Comparison of ENCODE assay signal across 30 mouse cellular contexts in genomic region chr2:102063906-102064505, GRCm38 (mm10).
DNase-seq lines count a peak whose midpoint lies in the region; ATAC-seq and TF ChIP-seq lines count a peak whose summit lies in the region.
"Had no signal": no experiment of that assay in that cellular context is flagged by ENCODE, and none has a peak within 500 bp of the region (broad histone marks: within the 10 kb centered on the region; RNA-seq: fewer than 3 reads in every experiment).

No protein-coding gene starts in this region.

- 72% methylated on average over 7 of the region's 7 CpGs for WGBS in cerebellum, adult 2 months
- WGBS in kidney, embryonic 14.5 days = 79% methylated on average over 7 of the region's 7 CpGs

- no peak for DNase-seq in cerebellum, adult 2 months
- no peak for DNase-seq in cerebellum, postnatal 10 days
- DNase-seq in B cell, adult 2 months = peak; percentile 31 to 33
- DNase-seq in kidney, postnatal 36 days = peak; percentile 30 to 55
- no peak for DNase-seq in lung, postnatal 36 days
- DNase-seq: adrenal gland, postnatal 14 days; cerebellum, adult 11 months; cerebellum, postnatal 14 days; forebrain, postnatal 0 days; gastrocnemius, postnatal 10 days; heart, postnatal 10 days; liver, postnatal 0 days; thymus, adult 18-20 months; thymus, postnatal 36 days had no signal

- H3K4me3 ChIP-seq in cerebellum, adult 2 months (replicated peaks; ENCODE audit: insufficient read depth, low read depth, low read length) = no peak overlapping the region
- no peak overlapping the region for H3K4me3 ChIP-seq in kidney, embryonic 14.5 days (ENCODE audit: low read length)
- H3K4me3 ChIP-seq: embryonic facial prominence, embryonic 10.5 days; embryonic facial prominence, embryonic 15.5 days; forebrain, embryonic 12.5 days; heart, embryonic 13.5 days; layer of hippocampus, adult 2 months; limb, embryonic 13.5 days; liver, embryonic 12.5 days; midbrain, embryonic 15.5 days; neural tube, embryonic 12.5 days had no signal

- H3K27ac ChIP-seq in cerebellum, adult 2 months (ENCODE audit: insufficient read depth, low read length) = peak overlapping the region; percentile 76
- no peak overlapping the region for H3K27ac ChIP-seq in kidney, embryonic 14.5 days (ENCODE audit: low read depth, low read length)
- H3K27ac ChIP-seq: embryonic facial prominence, embryonic 10.5 days; embryonic facial prominence, embryonic 15.5 days; forebrain, embryonic 12.5 days; hindbrain, embryonic 14.5 days; layer of hippocampus, adult 2 months; limb, embryonic 13.5 days; liver, embryonic 12.5 days; macrophage; midbrain, embryonic 15.5 days; neural tube, embryonic 12.5 days had no signal

- TF ChIP-seq POLR2A in cerebellum, adult 2 months (IDR thresholded peaks at IDR 0.05; ENCODE audit: borderline replicate concordance, insufficient read depth, low read length) = no peak

- TF ChIP-seq CTCF in cerebellum, adult 2 months (IDR thresholded peaks at IDR 0.05; ENCODE audit: borderline replicate concordance, insufficient read depth, low read depth, low read length) = no peak

- no peak overlapping the region for H3K9ac ChIP-seq in kidney, embryonic 14.5 days (ENCODE audit: low read depth, low read length)
- H3K9ac ChIP-seq: embryonic facial prominence, embryonic 15.5 days; forebrain, embryonic 12.5 days; forebrain, postnatal 0 days; heart, embryonic 13.5 days; hindbrain, embryonic 14.5 days; limb, embryonic 13.5 days; liver, embryonic 12.5 days; liver, postnatal 0 days; midbrain, embryonic 15.5 days; neural tube, embryonic 12.5 days had no signal

- ATAC-seq in kidney, embryonic 14.5 days (ENCODE audit: low FRiP score, low TSS enrichment) = 0 out of 2 replicates have a peak, but pooled peaks have one; percentile 49
- ATAC-seq in activated CD4-positive, CD25-positive, alpha-beta regulatory T cell, adult 4 months = no peak
- ATAC-seq: forebrain, postnatal 0 days; intestine, postnatal 0 days; liver, embryonic 12.5 days; liver, postnatal 0 days; lung, postnatal 0 days; midbrain, embryonic 15.5 days; Patski had no signal

- H3K4me2 ChIP-seq in kidney, embryonic 14.5 days (replicated peaks; ENCODE audit: low read depth, low read length) = no peak overlapping the region
- H3K4me2 ChIP-seq: embryonic facial prominence, embryonic 15.5 days; forebrain, embryonic 12.5 days; heart, embryonic 13.5 days; hindbrain, embryonic 14.5 days; limb, embryonic 13.5 days; liver, embryonic 12.5 days; midbrain, embryonic 15.5 days; neural tube, embryonic 12.5 days had no signal

- H3K4me1 ChIP-seq in cerebellum, adult 2 months (ENCODE audit: control insufficient read depth, insufficient read depth, low read length) = peaks cover 43% of the 10 kb centered on the region
- H3K4me1 ChIP-seq in kidney, embryonic 14.5 days (ENCODE audit: control insufficient read depth, insufficient read depth, low read length) = no peaks in the 10 kb centered on the region
- H3K4me1 ChIP-seq: limb, embryonic 13.5 days; liver, embryonic 12.5 days; midbrain, embryonic 15.5 days; neural tube, embryonic 12.5 days had no signal

- H3K9me3 ChIP-seq in kidney, embryonic 14.5 days (ENCODE audit: control insufficient read depth, low read length) = no peaks in the 10 kb centered on the region
- H3K9me3 ChIP-seq: embryonic facial prominence, embryonic 10.5 days; embryonic facial prominence, embryonic 15.5 days; forebrain, embryonic 12.5 days; heart, embryonic 13.5 days; limb, embryonic 13.5 days; liver, embryonic 12.5 days; midbrain, embryonic 15.5 days; neural tube, embryonic 12.5 days had no signal

- H3K36me3 ChIP-seq in kidney, embryonic 14.5 days (ENCODE audit: control insufficient read depth, insufficient read depth, low read length) = peaks cover 3% of the 10 kb centered on the region; the same call in 1 of the 2 replicates
- H3K36me3 ChIP-seq: liver, embryonic 12.5 days; midbrain, embryonic 15.5 days; neural tube, embryonic 12.5 days had no signal

- H3K27me3 ChIP-seq in cerebellum, adult 2 months (ENCODE audit: control insufficient read depth, insufficient read depth, low read length) = no peaks in the 10 kb centered on the region
- no peaks in the 10 kb centered on the region for H3K27me3 ChIP-seq in kidney, embryonic 14.5 days (ENCODE audit: control insufficient read depth, insufficient read depth, low read length)
- H3K27me3 ChIP-seq: embryonic facial prominence, embryonic 15.5 days; forebrain, embryonic 12.5 days; heart, embryonic 13.5 days; limb, embryonic 13.5 days; liver, embryonic 12.5 days; midbrain, embryonic 15.5 days; neural tube, embryonic 12.5 days; Patski had no signal

Comparison
In these comparisons a context has a peak if more than half of its experiments do, and no peak if none do; other contexts are left out.
1. DNase-seq: peak in B cell, adult 2 months (2 of 2) and kidney, postnatal 36 days (2 of 2); none in cerebellum, adult 2 months (0 of 2), cerebellum, postnatal 10 days (0 of 2) and lung, postnatal 36 days (single experiment).